ENCODE assay signal across 12 mouse cellular contexts in genomic region chr4:100990996-100991395, GRCm38 (mm10). TPM values are rescaled to one million over a fixed set of nuclear protein-coding genes. Genes with fewer than 3 reads are reported as not detected.
DNase-seq lines count a peak whose midpoint lies in the region; ATAC-seq lines count a peak whose summit lies in the region.
"Had no signal": no experiment of that assay in that cellular context is flagged by ENCODE, and none has a peak within 500 bp of the region (broad histone marks: within the 10 kb centered on the region; RNA-seq: fewer than 3 reads in every experiment).

No protein-coding gene starts in this region.

- H3K27ac ChIP-seq in forebrain, embryonic 13.5 days: 0 out of 2 replicates have a peak overlapping the region, but pooled peaks have one; percentile 51
- no peak overlapping the region for H3K27ac ChIP-seq in forebrain, embryonic 11.5 days (ENCODE audit: low read depth, low read length)

- peaks cover 21% of the 10 kb centered on the region for H3K4me1 ChIP-seq in forebrain, embryonic 13.5 days
- no peaks in the 10 kb centered on the region; the same call in 1 of the 2 replicates for H3K4me1 ChIP-seq in forebrain, embryonic 11.5 days (replicated peaks; ENCODE audit: control insufficient read depth, insufficient read depth, low read length)

- H3K4me3 ChIP-seq in forebrain, embryonic 13.5 days: no peak overlapping the region
- H3K4me3 ChIP-seq in forebrain, embryonic 11.5 days (ENCODE audit: low read depth, low read length): no peak overlapping the region

- no peak overlapping the region for H3K4me2 ChIP-seq in forebrain, embryonic 13.5 days
- H3K4me2 ChIP-seq in forebrain, embryonic 11.5 days (ENCODE audit: low read depth, low read length, severe bottlenecking): no peak overlapping the region

- 62% methylated on average over 4 of the region's 4 CpGs for WGBS in forebrain, embryonic 13.5 days
- WGBS in forebrain, embryonic 11.5 days: 69% methylated on average over 4 of the region's 4 CpGs

- no peaks in the 10 kb centered on the region for H3K9me3 ChIP-seq in forebrain, embryonic 13.5 days (replicated peaks)
- H3K9me3 ChIP-seq in forebrain, embryonic 11.5 days (ENCODE audit: control insufficient read depth, low read length): no peaks in the 10 kb centered on the region

- no peaks in the 10 kb centered on the region for H3K27me3 ChIP-seq in forebrain, embryonic 13.5 days
- no peaks in the 10 kb centered on the region for H3K27me3 ChIP-seq in forebrain, embryonic 11.5 days (ENCODE audit: control insufficient read depth, insufficient read depth, low read length)

- H3K9ac ChIP-seq in forebrain, embryonic 13.5 days: no peak overlapping the region
- H3K9ac ChIP-seq in forebrain, embryonic 11.5 days (ENCODE audit: low read length): no peak overlapping the region

- H3K36me3 ChIP-seq in forebrain, embryonic 13.5 days (ENCODE audit: poor library complexity, severe bottlenecking): peaks cover 82% of the 10 kb centered on the region
- no peaks in the 10 kb centered on the region; the same call in 1 of the 2 replicates for H3K36me3 ChIP-seq in forebrain, embryonic 11.5 days (ENCODE audit: control insufficient read depth, insufficient read depth, low read length)

- DNase-seq in forebrain, embryonic 11.5 days (ENCODE audit: low spot score): no peak
- DNase-seq in right cerebral cortex, postnatal 10 days (ENCODE audit: low spot score in 2 of 2): peak; percentile 43 to 45
- no peak for DNase-seq in right cerebral cortex, postnatal 36 days (ENCODE audit: low spot score in 2 of 2)
- DNase-seq in kidney, postnatal 10 days: peak; percentile 48
- DNase-seq in spleen, postnatal 10 days (ENCODE audit: low spot score in 2 of 2): no peak
- DNase-seq in thymus, postnatal 4 days: no peak
- DNase-seq: adrenal gland, adult 8-10 months; heart, postnatal 4 days; thymus, postnatal 25 days had no signal

- no peak for ATAC-seq in forebrain, embryonic 13.5 days
- no peak for ATAC-seq in forebrain, embryonic 11.5 days (replicated peaks; ENCODE audit: low FRiP score)
- no peak for ATAC-seq in CD4-positive, CD25-positive, alpha-beta regulatory T cell, adult 4 months

RNA-seq across cellular contexts. Expression of gene Gm10577, which starts 29.5 kb away (rescaled TPM):
- polyA plus RNA-seq in forebrain, embryonic 13.5 days (2015; fragmentation: Nextera tagmentation; extraction: Ambion mirVana): not detected in 2 replicates
- polyA plus RNA-seq in forebrain, embryonic 11.5 days (2014; fragmentation: Nextera tagmentation; extraction: Ambion mirVana): not detected in 2 replicates
- polyA plus RNA-seq in CD4-positive, CD25-positive, alpha-beta regulatory T cell, adult 4 months (2017; shearing (Covaris generic)): not detected
- polyA plus RNA-seq: liver, adult 2 months had no signal

Comparison
In these comparisons a context has a peak if more than half of its experiments do, and no peak if none do; other contexts are left out.
1. DNase-seq: peak in right cerebral cortex, postnatal 10 days (2 of 2) and kidney, postnatal 10 days (single experiment); none in forebrain, embryonic 11.5 days (single experiment), right cerebral cortex, postnatal 36 days (0 of 2), spleen, postnatal 10 days (0 of 2) and thymus, postnatal 4 days (single experiment).